Mouse (Mus musculus) right cerebral cortex, adult 18-20 months (tissue): ENCODE data around the gene Syngr2.
A peak's percentile ranks its signal among the peaks of the same experiment; 100 is the strongest.

Experiments
- DNase-seq: peaks from one replicate; pipeline ENCODE4 v3.0.0; 2022; ENCODE audit warnings: mixed read lengths

The Syngr2 gene

DNA sequence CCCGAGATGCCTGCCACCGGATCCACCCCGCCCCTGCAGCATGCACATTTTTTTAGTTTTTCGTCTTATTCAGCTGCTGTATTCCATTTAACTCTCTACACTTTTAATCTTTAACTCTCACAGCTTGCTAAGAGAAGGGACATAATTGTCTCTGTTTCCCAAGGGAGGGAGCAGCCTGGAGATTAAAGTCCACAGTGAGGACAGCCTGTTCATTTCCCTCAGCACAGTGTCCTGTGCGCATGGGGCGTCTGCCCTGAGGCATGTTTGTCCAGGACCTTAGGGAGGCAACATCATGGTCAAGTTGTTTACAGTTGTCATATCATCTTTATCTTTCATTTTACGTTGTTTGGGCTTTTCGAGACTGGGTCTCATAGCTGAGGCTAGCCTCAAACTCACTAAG is 24.6 kb downstream of the Syngr2 start:
- DNase-seq = no peak

DNA sequence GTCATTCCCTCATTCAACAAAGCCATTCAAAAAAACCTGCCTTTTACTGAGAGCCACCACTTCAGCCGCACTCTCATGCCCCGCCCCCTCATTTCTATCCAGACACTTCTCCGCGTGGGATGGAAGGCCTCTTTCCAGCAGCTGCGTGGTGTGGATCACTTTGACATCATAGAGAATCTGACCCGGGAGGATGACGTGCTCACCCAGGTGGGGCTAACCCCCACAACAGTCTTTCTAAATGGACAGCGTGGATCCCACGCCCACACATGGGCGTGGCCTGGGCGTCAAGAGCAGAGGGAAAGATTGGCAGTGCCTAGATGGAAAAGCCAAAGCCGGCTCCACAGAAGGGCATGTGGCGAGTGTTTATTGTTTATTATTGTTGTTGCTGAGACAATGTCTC is 26.8 kb downstream of the Syngr2 start:
- peak; percentile 77 for DNase-seq

DNA sequence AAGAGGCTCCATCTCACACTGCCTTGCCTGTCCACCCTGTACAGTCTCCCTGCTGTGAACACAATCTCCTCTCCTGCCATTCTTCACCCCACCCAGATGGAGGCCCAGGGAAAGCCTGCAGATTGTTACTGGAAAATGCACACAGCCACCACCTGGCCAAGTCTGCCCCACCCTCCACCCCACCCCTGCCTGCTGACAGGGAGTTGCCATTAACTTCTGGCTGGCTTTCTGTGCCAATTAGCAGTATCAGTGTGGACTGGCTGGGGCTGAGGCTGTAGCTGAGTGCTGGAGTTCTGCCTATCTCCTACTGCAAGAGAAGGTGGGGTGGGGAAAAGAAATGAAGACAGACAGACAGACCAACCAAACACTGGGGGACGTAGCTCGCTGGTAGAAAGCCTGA is 29.1 kb downstream of the Syngr2 start:
- DNase-seq = no peak

DNA sequence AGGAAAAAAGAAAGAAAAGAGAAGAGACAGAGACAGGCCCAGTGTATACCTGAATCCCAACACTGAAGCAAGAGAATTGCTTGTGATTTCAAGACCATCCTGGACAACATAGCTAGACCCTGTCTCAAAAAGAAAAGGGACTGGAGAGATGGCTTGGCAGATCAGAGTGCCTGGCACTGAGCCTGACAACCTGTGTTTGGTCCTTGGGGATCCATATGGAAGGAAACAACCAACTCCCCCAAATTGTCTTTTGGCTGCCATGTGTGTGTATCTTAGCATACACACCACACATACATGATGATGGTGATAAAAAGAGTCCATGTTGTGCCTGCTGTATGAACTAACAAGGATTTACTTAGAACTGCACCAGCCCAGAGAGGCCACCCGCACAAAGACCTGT is 29.6 kb downstream of the Syngr2 start:
- no peak for DNase-seq

DNA sequence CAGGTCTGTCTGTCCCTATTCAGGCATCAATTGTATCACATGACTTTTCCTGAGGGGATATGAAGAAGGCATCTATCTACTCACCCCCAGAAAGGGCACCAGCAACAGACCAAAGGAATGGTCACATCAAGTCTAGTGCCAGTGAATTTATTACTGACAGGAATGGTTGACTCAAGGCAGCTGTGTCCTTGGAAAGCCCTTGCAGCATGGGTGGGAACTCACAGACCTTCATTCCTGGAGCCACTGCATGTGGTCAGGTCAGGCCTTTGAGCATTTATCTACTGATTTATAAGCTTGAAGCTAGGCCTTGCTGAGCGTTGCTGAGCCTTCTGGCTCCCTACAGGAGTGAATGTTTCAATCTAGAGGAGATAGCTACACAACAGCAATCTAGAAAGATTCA is 31.4 kb downstream of the Syngr2 start:
- no peak for DNase-seq

DNA sequence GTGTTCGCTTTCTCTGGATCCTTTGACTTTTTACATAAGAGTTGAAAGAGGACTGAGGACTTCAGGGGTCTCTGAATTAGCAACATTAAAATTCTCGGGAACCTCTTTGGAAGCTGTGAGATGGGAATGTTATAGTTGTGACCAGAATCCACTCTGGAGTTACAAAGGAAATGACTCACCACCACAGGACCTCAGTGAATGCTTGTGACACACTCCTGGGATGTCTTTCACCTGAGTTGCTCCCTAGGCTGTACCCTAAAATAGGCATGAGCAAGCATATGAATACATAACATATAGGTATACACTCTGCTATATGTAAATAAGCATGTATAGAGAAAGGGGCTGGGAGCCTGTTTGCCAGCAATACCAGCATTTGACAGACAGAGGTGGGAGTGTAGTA is 34.0 kb downstream of the Syngr2 start:
- DNase-seq = no peak

DNA sequence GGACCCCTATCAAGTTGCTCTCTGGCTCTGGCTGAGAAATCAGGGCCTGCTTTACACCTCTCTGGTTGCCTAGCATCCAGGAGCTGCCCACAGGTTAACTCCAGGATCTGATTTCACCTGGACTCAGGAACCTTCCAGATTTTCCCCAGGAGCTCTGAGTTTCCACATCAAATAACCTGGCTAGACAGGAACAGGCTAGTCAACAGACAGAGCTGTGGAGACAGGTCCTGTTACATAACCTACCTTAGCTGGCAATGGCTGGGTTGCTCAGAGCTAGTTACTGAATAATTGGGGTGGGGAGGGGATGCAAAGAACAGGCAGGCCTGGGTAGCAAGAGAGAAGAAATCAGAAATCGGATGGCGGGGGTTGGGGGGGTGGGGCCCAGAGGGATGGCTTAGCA is 35.5 kb downstream of the Syngr2 start:
- no peak for DNase-seq

DNA sequence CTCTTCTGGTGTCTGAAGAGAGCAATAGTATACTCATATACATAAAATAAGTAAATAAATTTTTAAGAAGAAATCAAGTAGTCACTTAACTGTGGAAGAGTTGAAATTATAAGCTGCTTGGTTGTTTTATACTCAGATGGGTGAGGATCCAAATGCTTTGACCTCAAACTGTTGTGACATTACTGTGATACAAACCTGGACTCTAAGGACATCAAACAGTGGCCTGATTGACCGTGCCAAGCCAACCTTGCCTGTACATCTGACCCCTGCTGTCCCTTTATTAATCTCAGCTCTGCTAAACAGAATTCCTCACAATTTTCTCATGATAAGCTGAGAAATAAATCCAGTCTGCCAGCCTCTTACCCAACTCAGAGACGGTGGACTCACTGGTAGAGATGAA is 36.2 kb downstream of the Syngr2 start:
- no peak for DNase-seq

DNA sequence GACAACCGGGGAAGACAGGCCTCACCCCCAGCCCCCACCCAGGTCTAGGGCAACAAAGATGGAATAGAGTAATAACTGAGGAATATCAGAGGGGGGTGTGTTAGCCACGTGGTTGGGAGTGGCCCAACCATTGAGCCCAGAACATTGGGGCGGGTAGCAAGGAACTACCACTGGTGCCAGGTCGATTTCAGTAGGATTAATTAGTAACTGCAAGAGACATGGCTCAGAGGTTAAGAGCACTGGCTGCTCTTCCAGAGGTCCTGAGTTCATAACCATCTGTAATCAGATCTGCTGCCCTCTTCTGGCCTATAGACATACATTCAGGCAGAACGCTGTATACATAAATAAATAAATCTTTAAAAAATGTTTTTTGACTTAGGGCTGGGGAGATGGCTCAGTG is 37.2 kb downstream of the Syngr2 start:
- DNase-seq = no peak

DNA sequence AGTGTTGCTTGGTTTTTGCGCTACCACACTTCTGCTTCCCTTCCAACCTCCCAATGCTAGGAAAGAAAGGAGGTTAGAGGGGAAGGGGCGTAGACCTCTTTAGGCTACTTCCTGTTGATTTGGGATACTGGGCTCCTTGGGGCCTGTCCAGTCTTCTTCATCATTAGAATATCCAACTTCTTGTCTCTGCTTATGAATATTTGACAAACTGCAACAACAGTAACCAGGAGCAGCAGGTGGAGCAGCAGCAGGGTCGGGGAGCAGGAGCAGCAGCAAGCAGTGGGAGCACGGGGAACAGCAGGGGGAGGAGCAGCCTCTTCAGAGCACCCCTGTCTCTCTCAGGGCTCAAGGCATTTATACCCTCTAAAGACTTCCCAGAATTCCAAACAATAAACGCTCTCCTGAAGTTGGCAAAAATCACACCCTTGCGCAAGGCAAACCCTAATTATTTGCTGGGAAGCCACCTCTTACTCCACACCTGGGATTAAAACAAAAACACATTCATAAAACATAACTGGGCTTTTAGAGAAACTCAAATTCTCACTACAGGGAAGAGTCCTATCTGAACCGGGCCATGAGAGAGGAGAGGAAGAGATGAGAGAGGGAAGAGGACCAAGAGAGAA is 38.2 kb downstream of the Syngr2 start:
- DNase-seq = no peak

DNA sequence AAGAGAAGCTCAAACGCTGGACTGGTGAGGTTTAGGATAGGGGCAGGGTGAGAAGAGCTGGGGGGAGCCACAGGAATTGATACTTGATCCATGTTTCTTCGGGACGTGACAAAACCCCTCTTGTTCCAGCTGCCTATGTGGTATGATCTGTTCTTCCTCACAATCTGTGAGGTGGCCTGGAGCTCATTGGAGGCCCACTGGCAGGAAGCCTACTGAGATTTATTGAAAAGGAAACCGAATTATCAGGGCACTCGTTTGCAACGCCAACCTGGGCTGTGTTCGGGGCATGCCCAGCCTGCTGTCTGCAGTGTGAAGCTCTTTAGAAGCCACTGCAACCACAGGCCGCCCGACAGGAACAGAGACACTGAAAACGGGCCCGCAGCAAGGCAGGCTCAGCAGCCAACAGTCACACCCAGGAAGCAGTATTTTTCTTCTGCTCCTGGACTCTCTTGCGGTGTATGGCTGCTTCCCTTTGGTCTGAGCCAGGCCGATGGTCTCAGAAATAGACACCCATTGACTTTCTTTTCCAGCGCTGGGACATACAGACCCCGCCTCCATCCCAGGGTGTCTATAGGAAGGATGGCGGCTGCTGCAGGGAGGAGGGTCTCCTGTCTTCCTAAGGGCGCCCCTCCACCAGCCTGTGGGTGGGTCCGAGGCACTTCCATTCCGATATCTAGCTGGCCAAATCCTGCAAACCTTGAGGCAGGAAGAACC is 39.0 kb downstream of the Syngr2 start:
- no peak for DNase-seq

DNA sequence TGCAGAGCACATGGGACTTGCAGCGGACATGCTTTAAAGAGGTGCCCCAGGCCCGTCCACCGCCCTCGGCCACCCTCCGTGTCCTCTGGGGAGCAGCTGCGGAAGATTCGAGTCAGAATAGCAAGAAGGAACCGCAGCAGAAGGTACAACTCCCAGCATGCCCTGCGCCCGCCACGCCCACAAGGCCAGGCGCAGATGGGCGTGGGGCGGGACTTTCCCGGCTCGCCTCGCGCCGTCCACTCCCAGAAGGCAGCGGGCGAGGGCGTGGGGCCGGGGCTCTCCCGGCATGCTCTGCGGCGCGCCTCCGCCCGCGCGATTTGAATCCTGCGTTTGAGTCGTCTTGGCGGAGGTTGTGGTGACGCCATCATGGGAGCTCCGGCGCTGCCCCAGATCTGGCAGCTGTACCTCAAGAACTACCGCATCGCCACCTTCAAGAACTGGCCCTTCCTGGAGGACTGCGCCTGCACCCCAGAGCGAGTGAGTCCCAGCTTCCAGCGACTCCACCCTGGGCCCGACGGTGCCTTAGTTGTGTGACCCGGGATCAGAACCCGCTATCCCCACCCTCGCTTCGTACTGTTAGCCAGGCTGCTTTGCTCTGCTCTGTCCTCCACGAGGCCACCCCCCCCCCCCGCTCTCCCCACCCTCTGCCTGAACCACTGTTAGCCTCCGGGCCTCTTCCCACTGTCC is 39.7 kb downstream of the Syngr2 start, which contains the start of gene Birc5:
Gene Birc5 (plus strand): TSS at position 267 of the 687 bp plus-strand sequence.
- DNase-seq = peak; percentile 96

DNA sequence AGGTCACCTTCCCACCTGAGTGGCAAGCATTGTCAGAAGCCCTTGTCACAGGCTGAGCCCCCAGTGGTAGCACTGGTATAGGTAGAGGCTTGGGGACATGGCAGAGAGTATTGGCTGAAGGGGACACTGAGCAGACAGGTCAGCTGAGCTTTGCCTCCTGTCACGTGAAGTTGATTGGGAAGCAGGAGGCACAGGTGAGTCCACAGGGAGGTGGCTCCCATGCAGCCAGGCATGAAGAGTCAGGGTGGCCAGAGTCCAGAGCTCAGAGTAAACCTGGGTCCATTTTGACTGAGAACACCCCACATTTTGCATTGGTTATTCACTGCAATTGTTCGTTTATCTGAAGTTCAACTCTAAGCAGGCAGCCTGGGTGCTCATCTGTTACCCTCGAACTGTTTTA is 43.4 kb downstream of the Syngr2 start:
- DNase-seq = no peak

DNA sequence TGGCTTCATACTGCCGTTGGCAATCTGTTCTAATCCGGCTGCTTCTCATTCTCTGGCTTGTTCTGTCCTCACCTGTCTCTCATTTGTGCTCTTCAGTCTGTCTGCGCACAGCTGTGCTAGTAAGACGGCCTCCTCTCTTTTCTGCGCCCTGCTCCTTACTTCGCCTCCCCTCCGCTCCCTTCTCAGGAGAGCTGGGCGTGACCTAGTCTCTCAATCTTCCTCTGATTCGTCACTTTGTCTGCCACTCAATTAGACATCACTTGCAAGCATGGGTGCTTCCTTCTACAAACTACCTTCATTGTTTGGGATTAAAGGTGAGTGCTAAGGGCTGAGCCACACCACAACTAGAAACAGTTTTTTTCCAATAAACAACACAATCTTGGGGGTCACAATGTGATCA is 44.8 kb downstream of the Syngr2 start:
- DNase-seq = no peak

DNA sequence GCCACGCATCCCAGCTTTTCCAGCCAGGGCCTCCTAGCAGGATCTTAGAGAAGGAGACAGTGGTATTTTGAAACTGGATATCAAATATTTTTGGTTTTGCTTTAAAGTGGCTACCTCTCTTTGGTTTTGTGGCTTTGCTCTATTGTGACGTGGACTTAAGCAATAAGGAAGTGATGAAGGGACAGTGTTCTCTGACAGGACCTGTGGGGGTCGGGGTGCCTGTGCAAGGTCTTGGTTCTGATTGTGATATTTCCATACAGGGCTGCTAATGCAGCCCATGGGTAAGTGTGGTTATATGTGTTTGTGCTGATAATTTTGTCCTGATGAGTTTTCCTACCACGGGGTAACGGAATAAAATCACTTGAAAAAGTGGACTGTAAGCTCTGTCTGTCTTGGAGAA is 45.9 kb downstream of the Syngr2 start:
- DNase-seq = no peak

DNA sequence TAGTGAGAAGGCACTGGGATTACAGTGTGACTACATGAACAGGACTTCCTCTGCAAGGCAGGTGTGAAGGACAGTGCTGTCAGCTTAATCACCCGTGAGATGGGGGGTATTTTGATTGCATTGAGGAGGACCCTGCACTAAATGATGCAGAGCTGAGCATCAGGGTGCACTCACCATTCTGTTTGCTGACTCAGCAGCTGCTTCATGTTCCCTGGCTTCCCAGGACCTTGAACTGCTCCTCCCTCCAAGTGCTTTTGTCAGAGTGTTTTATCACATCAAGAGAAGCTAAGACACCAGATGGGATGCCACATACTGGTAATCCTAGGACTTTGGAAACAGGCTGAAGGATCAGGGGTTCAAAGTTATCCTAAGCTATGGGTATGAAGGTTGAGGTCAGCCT is 46.5 kb downstream of the Syngr2 start:
- DNase-seq = no peak

DNA sequence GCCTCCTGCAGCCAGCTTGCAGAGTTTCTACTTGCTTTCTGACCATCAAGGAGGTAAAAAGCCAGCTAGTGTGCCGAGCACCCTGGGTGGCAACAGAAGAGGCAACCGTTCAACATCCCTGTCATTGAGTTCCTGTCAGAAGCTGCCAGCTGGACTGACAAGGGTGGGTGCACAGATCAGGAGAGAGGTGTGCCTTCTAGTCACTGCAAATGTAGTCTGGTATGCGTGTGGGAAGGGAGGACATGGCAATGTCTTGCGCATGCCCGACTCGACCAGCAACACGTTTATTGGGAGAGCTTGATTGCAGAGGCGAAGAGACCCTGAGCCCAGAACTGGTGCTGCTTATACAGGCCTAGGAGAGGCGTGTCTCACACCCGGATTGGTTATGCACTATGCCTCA is 48.0 kb downstream of the Syngr2 start:
- no peak for DNase-seq

DNA sequence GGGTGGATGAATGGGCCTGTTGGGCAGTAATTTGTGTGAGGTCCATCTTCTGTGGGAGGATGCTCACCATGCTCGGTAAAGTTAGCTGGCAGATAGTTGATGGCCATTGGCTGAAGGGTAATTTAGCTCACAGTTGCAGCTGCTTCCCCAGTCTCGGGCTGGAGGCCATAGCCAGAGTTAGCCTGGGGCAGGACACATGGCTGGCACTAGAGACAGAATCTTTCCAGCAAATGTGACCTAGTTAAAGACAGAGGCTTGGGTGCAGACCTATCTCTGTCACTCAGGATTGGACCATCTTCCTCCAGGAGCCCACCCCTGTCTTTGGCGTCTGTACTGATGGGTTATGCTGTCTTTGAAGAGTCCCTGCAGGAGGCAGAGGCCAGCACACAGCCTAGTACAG is 48.9 kb downstream of the Syngr2 start:
- DNase-seq = no peak

DNA sequence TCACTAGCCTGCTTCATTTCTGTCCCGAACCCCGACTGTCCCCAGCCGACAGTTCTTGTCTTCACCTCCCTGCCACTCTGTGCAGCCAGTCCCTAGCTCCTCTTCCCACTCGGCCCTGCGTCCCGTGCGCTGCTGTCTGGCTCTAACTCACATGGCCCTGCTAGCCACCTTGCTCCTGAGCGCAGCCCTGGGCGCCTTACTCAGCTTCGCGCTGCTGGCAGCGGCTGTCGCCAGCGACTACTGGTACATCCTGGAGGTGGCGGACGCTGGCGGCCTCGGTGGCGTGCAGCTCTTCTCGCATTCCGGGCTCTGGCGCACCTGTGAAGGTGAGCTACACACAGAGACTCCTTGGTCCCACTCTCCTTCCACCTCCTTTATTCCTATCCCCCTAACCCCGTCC is 51.1 kb downstream of the Syngr2 start, which contains the start of gene Tmem235:
Gene Tmem235 (plus strand): TSS at position 152 of the 400 bp plus-strand sequence.
- DNase-seq = no peak

DNA sequence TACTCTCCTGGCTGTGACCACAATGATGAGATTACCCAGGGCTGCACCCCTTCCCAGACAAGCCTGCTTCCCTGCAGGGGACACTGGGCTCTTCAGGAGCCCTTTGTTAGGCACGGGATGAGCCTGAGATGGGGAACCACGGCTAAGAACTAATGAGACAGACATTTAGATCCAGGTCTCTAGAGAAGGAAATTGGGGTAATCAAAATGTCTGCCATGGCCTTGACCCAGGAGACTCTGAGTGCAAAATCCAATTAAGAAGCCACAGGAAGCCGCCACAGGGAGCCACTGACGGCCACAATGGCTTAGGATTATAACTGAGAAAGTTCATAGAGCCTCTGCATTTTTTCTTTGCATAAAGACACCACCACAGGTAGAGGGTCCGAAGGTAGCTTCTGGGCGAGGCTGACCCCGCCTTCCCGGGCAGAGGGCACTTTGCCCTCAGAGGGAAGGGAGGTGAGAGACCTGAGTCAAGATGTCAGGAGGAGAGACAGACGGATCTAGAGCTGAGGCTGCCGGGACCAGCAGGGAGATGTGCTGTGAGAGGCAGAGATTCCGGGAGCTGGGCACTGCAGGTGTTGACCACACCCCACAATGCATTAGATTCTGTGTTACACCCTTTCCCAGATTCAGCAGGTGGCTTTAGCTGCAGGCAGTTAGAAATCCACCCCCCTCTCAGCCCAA is 53.8 kb downstream of the Syngr2 start:
- no peak for DNase-seq
